Mouse (Mus musculus): ENCODE results near the gene Ifitm6. TPM values are rescaled to one million over a fixed set of nuclear protein-coding genes. Genes with fewer than 3 reads are reported as not detected.
"Not testable (repeated sequence)": the region's sequence is repeated elsewhere in the genome, so short reads cannot be mapped to it uniquely, and the experiment has no call there.

Ifitm6 gene
- polyA plus RNA-seq, 1 experiment from 2014 or later = 0.31 TPM

DNA sequence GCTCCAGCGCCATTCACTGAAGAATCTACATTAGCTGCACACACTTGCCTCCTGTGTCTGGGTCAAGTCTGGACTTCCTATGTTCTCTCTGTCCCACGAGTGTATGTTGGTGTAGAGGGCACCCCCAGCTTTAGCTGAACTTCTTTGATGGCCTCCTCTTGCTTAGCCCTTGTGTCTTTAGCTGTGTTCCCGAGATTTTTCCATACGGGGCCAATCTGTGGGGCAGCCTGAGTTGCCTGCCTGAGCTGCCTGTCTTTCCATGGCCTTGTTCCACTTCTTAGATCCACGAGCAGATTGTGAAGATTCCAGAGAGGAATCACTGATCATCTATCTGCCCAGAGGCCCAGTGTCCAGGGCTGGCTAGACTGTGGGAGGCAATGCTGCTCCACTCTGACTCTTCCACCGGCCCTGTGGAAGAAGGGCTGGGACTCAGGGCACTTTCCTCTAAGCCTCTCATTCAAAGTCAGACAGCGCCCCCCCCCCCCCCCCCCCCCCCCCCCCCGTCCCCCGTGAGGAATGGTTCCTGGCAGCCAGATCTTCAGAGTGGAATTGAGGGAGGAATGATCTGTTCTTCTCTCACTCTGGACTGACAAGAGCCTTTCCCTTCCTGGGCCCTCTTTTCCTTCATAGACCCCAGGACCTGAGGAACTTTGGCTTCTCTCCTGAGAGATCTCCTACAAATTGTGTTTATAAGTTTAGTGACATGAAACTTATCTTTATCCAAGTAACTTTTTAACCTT lies 23.3 kb upstream of the Ifitm6 start:
- H3K4me3 ChIP-seq = no peak overlapping the region
- no peak for ATAC-seq (ENCODE audit: extremely low read depth, insufficient number of reproducible peaks, low FRiP score, low TSS enrichment)
- no peaks in the 10 kb centered on the region; the same call in 1 of the 2 replicates for H3K27me3 ChIP-seq (replicated peaks)
- H3K9ac ChIP-seq = peak overlapping the region; percentile 56
- H3K4me1 ChIP-seq = peaks cover 14% of the 10 kb centered on the region; the same call in 1 of the 2 replicates
- H3K36me3 ChIP-seq = no peaks in the 10 kb centered on the region
- H3K27ac ChIP-seq (replicated peaks) = peak overlapping the region; percentile 86
- 37% methylated on average over 6 of the region's 9 CpGs for WGBS
- no peaks in the 10 kb centered on the region for H3K9me3 ChIP-seq
- H3K4me2 ChIP-seq = peak overlapping the region; percentile 36

DNA sequence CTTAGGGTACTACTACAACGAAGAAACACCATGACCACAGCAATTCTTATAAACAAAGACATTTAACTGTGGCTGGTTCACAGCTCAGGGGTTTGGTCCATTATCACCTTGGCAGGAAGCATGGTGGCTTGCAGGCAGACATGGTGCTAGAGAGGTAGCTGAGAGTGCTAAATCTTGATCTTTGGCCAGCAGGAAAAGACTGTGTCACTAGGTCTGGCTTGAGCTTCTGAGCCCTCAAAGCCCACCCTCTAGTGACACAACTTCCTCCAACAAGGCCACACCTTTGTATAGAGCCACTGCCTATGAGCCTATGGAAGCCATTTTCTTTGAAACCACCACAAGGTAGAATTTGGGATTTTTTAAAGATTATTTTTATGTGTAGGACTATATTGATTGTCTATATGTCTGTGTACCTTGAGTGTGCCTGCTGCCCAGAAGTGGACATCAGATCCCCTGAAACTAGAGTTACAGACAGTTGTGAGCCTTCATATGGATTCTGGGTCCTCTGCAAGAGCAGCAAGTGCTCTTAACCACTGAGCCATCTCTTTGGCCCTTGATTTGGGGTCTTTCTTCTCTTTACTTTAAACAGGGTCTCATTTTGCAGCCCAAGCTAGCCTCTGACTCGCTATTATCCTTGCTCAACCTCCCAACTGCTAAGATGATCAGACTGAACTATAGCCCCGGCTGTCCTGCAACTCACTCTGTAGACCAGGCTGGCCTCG lies 21.8 kb upstream of the Ifitm6 start:
- no peaks in the 10 kb centered on the region for H3K9me3 ChIP-seq
- H3K27me3 ChIP-seq (replicated peaks) = no peaks in the 10 kb centered on the region; the same call in 1 of the 2 replicates
- H3K4me2 ChIP-seq = no peak overlapping the region
- WGBS = 84% methylated on average over 4 of the region's 4 CpGs
- peaks cover 14% of the 10 kb centered on the region; the same call in 1 of the 2 replicates for H3K4me1 ChIP-seq
- no peak for ATAC-seq (ENCODE audit: extremely low read depth, insufficient number of reproducible peaks, low FRiP score, low TSS enrichment)
- no peak overlapping the region for H3K9ac ChIP-seq
- H3K36me3 ChIP-seq = no peaks in the 10 kb centered on the region
- H3K4me3 ChIP-seq = no peak overlapping the region
- no peak overlapping the region for H3K27ac ChIP-seq (replicated peaks)

DNA sequence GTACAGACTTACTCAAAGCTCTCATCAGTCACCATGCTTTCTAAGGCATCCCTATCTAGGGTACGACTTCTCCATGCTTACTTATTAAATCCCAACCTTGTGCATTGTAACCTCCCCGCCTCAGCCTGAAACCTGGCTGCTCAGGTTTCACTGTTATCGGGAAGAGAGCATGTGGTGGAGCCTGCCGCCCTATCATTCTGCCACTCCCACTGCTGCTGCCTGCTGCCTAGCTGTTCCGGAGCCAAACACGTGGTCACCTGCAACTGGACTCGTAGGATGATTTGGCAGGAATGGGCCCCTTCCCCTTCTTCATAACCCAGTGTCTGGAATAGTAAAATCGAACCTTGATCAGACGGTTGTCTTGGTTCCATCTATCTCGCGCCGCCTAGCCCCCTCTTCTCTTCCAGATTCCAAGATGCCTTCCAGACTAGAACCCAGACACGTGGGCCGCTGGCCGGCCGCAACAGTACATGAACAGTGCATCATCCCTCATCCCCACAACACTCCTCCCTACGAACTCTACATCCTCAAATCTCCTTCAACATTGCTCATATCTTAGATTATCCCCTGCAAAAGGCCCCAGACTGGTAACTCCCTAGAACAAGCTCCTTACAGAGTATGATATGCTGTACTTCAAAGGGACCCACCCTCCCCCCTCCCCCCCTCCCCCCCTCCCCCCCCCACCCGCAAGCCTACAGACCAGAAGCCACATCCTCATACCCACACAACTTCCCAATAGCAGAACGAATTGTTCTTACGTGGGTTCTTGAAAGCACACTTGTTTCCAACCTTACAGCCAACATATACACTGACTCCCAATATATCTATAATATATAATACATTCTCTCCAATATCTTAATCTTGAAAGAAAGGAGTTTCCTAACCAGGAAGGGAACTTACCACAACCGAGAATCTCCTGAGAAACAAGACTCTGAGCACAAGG lies 20.6 kb upstream of the Ifitm6 start:
- Histone ChIP-seq H3K27ac (replicated peaks) (no peak overlapping the region), H3K4me2 (no peak overlapping the region), H3K4me3 (no peak overlapping the region), H3K4me1 (peaks cover 14% of the 10 kb centered on the region; the same call in 1 of the 2 replicates), H3K9me3 (no peaks in the 10 kb centered on the region), H3K36me3 (no peaks in the 10 kb centered on the region), H3K9ac (no peak overlapping the region), H3K27me3 (replicated peaks) (no peaks in the 10 kb centered on the region; the same call in 1 of the 2 replicates)
- 58% methylated on average over 20 of the region's 21 CpGs for WGBS
- ATAC-seq (ENCODE audit: extremely low read depth, insufficient number of reproducible peaks, low FRiP score, low TSS enrichment) = no peak

DNA sequence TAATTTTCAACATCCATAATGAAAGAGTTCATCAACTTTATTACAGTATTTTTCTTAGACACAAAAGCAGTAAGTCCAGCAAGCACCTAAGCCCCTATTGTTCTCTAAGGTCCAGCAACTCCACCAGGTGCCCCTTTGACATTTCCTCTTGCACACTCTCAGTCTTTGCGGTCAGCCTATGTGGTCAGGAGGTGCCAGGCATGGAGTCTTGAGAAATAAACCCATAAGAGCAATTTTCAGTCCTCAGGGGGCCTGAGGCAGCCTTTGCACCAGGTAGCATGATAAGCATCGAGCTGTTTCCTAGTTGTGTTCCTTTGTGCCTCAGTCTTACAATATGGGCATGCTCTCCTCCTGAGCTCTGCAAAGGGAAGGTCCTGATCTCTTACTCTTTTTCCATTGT lies 18.9 kb upstream of the Ifitm6 start:
- not testable (repeated sequence) for H3K9ac ChIP-seq; H3K9me3 ChIP-seq; H3K4me2 ChIP-seq; H3K27ac ChIP-seq (replicated peaks); H3K4me3 ChIP-seq; H3K27me3 ChIP-seq (replicated peaks); ATAC-seq (ENCODE audit: extremely low read depth, insufficient number of reproducible peaks, low FRiP score, low TSS enrichment); H3K36me3 ChIP-seq
- H3K4me1 ChIP-seq = peaks cover 11% of the 10 kb centered on the region; the same call in 1 of the 2 replicates
- WGBS = 82% methylated on average over 1 of the region's 2 CpGs

DNA sequence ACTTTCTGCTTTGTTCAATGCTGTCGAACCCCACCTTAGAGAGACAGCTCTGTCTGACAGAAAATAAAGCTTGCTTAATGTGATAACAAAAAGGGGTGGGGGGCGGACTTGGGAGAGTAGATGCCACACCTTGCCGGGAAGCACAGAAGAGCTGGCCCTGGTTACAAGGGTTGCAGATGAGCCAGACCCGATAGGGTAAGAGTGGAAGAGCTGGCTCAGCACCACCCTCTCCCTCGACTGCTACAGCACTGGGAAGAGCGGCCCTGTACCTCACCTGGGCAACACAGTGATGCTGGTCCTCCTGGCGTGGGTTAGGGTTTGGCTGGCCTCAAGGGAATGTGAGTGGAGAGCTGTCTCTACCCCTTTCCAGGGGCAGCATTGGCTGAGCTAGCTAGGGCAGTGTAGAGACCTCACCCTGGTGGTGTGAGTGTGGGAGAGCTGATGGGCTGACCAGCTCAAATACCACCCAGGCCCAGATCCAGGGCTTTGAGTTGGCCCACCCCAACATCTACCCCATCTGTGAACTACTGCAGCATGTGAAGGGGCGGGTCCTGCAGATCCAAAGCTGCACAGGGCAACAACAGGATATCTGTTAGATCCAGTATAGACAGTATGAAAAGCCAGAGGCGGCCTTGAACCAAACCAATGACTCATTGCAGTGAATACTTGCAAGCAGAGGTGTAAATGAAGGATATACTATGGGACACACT lies 14.9 kb upstream of the Ifitm6 start:
- ATAC-seq (ENCODE audit: extremely low read depth, insufficient number of reproducible peaks, low FRiP score, low TSS enrichment) = no peak
- Histone ChIP-seq H3K27me3 (replicated peaks) (no peaks in the 10 kb centered on the region), H3K36me3 (no peaks in the 10 kb centered on the region), H3K27ac (replicated peaks) (no peak overlapping the region), H3K9ac (no peak overlapping the region), H3K4me2 (no peak overlapping the region), H3K4me3 (no peak overlapping the region), H3K9me3 (no peaks in the 10 kb centered on the region), H3K4me1 (no peaks in the 10 kb centered on the region)
- WGBS = 59% methylated on average over 9 of the region's 9 CpGs

DNA sequence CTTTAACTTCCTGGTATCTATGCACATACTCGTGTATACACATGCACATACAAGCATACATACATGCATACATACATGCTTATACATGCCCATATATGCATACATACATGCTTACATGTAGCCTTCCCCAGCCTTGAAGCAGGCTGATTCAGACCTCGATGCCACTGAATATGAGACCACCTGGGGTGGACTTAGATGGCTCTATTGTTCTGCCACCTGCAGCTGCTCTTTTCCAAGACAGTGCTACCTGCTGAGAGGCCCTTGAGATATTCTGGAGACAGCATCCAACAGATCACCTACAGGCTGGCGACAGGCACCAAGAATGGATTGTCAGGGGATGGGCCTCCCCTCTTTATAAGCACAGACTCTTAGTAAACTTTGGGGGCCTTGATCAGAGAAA lies 12.7 kb upstream of the Ifitm6 start:
- 55% methylated on average over 3 of the region's 3 CpGs for WGBS
- no peak overlapping the region for H3K27ac ChIP-seq (replicated peaks)
- H3K9me3 ChIP-seq = no peaks in the 10 kb centered on the region

DNA sequence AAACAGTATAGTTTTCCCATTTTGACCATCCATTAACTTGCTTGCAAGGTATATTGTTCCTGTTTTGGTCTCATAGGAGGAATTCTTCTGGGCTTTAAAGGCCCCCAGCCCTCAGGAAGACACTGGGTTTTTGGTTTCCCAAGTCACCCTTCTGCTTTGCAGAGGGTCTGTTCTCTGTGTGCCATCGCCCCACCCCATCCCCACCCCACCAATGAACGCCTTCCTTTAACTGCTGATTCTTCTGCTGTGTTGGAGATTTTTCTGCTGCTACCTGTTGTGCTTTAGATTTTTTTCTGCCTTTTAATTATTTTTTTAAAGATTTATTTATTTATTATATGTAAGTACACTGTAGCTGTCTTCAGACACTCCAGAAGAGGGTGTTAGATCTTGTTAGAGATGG lies 11.1 kb upstream of the Ifitm6 start, which contains the start of gene Gm17387:
Gene Gm17387, plus strand, starts transcription at position 301 of the 400 bp plus-strand sequence.
- ATAC-seq (ENCODE audit: extremely low read depth, insufficient number of reproducible peaks, low FRiP score, low TSS enrichment) = no peak
- Histone ChIP-seq H3K4me2 (no peak within 1 kb of the TSS), H3K9me3 (no peaks in the 10 kb centered on the region), H3K9ac (no peak within 1 kb of the TSS), H3K4me3 (no peak within 1 kb of the TSS), H3K36me3 (no peaks in the 10 kb centered on the region), H3K4me1 (no peaks in the 10 kb centered on the region), H3K27me3 (replicated peaks) (no peaks in the 10 kb centered on the region), H3K27ac (replicated peaks) (no peak within 1 kb of the TSS)
- WGBS = 76% methylated on average over 2 of the region's 2 CpGs

More for the DNA sequence above, 12.7 kb upstream of the Ifitm6 start:
- ATAC-seq (ENCODE audit: extremely low read depth, insufficient number of reproducible peaks, low FRiP score, low TSS enrichment) = no peak
- H3K4me1 ChIP-seq = no peaks in the 10 kb centered on the region
- H3K27me3 ChIP-seq (replicated peaks) = no peaks in the 10 kb centered on the region
- H3K36me3 ChIP-seq = no peaks in the 10 kb centered on the region
- no peak overlapping the region for H3K4me3 ChIP-seq
- no peak overlapping the region for H3K9ac ChIP-seq
- no peak overlapping the region for H3K4me2 ChIP-seq

DNA sequence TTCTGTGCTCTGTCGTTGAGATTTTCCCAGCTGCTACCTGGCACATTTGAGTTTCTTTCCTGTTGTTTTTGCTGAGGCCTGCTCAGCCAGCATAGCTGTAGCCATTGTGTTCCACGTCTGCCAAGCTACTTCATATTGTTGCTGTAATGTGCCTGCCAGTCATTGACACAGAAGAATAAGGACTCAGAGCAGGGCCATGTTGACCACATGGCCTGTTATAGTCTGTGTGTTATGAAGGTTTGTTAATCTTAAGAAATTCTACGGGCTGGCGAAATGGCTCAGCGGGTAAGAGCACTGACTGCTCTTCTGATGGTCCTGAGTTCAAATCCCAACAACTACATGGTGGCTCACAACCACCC lies 9.0 kb upstream of the Ifitm6 start:
- Histone ChIP-seq H3K27ac (replicated peaks) (peak overlapping the region; percentile 34), H3K27me3 (replicated peaks) (no peaks in the 10 kb centered on the region)

DNA sequence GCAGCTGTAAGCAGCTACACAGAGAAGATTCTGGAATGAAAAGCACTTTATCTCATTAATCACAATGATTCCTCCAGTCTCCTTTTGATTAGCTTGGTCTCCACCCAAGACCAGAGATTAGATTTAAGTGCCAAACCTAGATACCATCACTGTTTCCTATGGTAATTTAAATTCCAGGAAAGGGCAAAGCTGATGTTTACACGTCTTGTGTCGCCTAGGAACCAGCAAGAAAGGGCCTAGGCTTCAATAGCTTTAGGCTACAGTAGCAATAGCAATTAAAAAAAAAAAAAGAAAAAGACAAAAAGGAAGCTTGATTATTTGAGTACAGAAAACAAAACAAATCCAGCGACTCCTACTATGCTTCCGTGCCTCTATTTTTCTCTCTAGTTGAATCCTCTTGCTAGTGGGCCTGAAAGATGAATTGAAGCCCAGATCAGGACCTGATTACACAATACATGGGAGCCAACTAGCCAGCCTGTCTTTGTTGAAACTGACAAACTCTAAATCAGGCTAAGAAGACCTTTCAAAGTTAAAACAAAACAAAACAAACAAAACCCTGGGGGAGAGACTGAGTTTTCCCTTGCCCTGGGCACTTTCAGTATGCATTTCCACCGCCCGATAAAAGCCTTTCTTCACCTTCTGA lies 8.5 kb upstream of the Ifitm6 start:
- no peaks in the 10 kb centered on the region for H3K36me3 ChIP-seq
- H3K9me3 ChIP-seq = no peaks in the 10 kb centered on the region
- ATAC-seq (ENCODE audit: extremely low read depth, insufficient number of reproducible peaks, low FRiP score, low TSS enrichment) = no peak
- H3K4me1 ChIP-seq = no peaks in the 10 kb centered on the region
- no peak overlapping the region for H3K4me3 ChIP-seq
- no peak overlapping the region for H3K4me2 ChIP-seq
- no peak overlapping the region for H3K9ac ChIP-seq
- 51% methylated on average over 6 of the region's 6 CpGs for WGBS
- H3K27me3 ChIP-seq (replicated peaks) = no peaks in the 10 kb centered on the region
- peak overlapping the region; percentile 34 for H3K27ac ChIP-seq (replicated peaks)

More for the DNA sequence above, 9.0 kb upstream of the Ifitm6 start:
- no peak for ATAC-seq (ENCODE audit: extremely low read depth, insufficient number of reproducible peaks, low FRiP score, low TSS enrichment)
- no peak overlapping the region for H3K4me3 ChIP-seq
- no peaks in the 10 kb centered on the region for H3K4me1 ChIP-seq
- H3K9ac ChIP-seq = no peak overlapping the region
- H3K9me3 ChIP-seq = no peaks in the 10 kb centered on the region
- no peaks in the 10 kb centered on the region for H3K36me3 ChIP-seq
- no peak overlapping the region for H3K4me2 ChIP-seq
- WGBS = 65% methylated on average over 5 of the region's 5 CpGs

Data from heart, embryonic 13.5 days (tissue).